22 mouse cellular contexts compared by ENCODE assay signal in the genomic region with DNA sequence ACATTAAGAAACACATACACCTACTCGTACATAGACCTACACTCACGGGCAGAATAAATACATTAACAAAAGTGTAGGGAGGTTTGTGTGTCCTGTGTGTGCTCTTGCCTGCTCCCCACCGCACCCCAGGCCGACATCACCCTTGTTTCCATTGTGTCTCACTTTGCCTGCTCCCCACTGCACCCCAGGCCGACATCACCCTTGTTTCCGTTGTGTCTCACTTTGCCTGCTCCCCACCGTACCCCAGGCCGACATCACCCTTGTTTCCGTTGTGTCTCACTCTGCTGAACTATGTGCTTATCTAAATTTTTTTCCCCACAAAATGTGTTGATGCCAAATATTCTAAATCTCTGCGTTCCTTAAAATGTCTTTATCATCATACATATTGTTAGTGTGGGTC.
"Had no signal": no experiment of that assay in that cellular context is flagged by ENCODE, and none has a peak within 500 bp of the region (broad histone marks: within the 10 kb centered on the region; RNA-seq: fewer than 3 reads in every experiment).

No protein-coding gene starts in this region.

- H3K4me1 ChIP-seq: limb, embryonic 10.5 days had no signal

- H3K4me3 ChIP-seq: limb, embryonic 10.5 days; limb, embryonic 13.5 days; liver, embryonic 12.5 days; liver, embryonic 15.5 days; midbrain, embryonic 10.5 days; midbrain, embryonic 13.5 days; myocyte; neural tube, embryonic 13.5 days had no signal

- DNase-seq: kidney, adult 2 months; kidney, postnatal 25 days; liver; lung, adult 18-20 months; lung, postnatal 14 days; lung, postnatal 4 days; retina, postnatal 1 day; right cerebral cortex, postnatal 25 days; spleen, adult 18-20 months; thymus, postnatal 25 days had no signal

- H3K27ac ChIP-seq: kidney, postnatal 0 days; limb, embryonic 10.5 days; limb, embryonic 13.5 days; liver, embryonic 12.5 days; liver, embryonic 15.5 days; midbrain, embryonic 10.5 days; midbrain, embryonic 13.5 days; stomach, postnatal 0 days had no signal

- ATAC-seq: intestine, postnatal 0 days; midbrain, embryonic 13.5 days; midbrain, embryonic 16.5 days had no signal

- H3K27me3 ChIP-seq: limb, embryonic 13.5 days; liver, embryonic 12.5 days; liver, embryonic 15.5 days; midbrain, embryonic 13.5 days; neural tube, embryonic 13.5 days had no signal
